Mouse (Mus musculus) testis, adult 2 months (tissue): ENCODE results near the gene Supt20. TPM values are rescaled to one million over a fixed set of nuclear protein-coding genes. Genes with fewer than 3 reads are reported as not detected.

ENCODE experiments used
- H3K27ac ChIP-seq: fragments of 200-500 bp; 2 replicates; pipeline ENCODE4 v1.5.1; 2012; ENCODE audit warnings: low read depth, low read length; ENCODE audit not compliant: control insufficient read depth, insufficient read depth
- H3K27me3 ChIP-seq: fragments of 200-500 bp; 2 replicates; pipeline ENCODE4 v1.6.1; 2012; ENCODE audit warnings: mild to moderate bottlenecking, low read length, moderate library complexity; ENCODE audit not compliant: control insufficient read depth, insufficient read depth
- H3K36me3 ChIP-seq: fragments of 200-500 bp; 2 replicates; pipeline ENCODE4 v1.6.1; 2012; ENCODE audit warnings: mild to moderate bottlenecking, low read length; ENCODE audit not compliant: control insufficient read depth, insufficient read depth
- H3K4me1 ChIP-seq: fragments of 200-500 bp; 2 replicates; pipeline ENCODE4 v1.6.1; 2012; ENCODE audit warnings: low read length; ENCODE audit not compliant: control insufficient read depth, insufficient read depth
- H3K4me3 ChIP-seq: fragments of 200-500 bp; 2 replicates; pipeline ENCODE4 v1.5.1; 2012; ENCODE audit warnings: low read depth, mild to moderate bottlenecking, low read length, moderate library complexity, mixed read lengths; ENCODE audit not compliant: control insufficient read depth
- CTCF ChIP-seq: fragments of 200-500 bp; IDR thresholded peaks from 2 replicates; pipeline ENCODE4 v1.5.1; 2012; ENCODE audit warnings: low read depth, mild to moderate bottlenecking, inconsistent platforms, low read length, moderate library complexity; ENCODE audit not compliant: control insufficient read depth, insufficient read depth, insufficient replicate concordance
- POLR2A ChIP-seq: fragments of 200-500 bp; IDR thresholded peaks from 2 replicates; pipeline ENCODE4 v1.6.1; 2012; ENCODE audit warnings: low read depth, mild to moderate bottlenecking, inconsistent platforms, low read length, moderate library complexity; ENCODE audit not compliant: control insufficient read depth
- polyA plus RNA-seq: library from polyadenylated mRNA; depleted of rRNA; stranded (reverse); fragments of >200 nt; gene quantifications from 2 replicates; pipeline ENCODE4 v1.2.3, GENCODE M21; 2012

Supt20 gene
- polyA plus RNA-seq, 1 experiment = 286 TPM

DNA sequence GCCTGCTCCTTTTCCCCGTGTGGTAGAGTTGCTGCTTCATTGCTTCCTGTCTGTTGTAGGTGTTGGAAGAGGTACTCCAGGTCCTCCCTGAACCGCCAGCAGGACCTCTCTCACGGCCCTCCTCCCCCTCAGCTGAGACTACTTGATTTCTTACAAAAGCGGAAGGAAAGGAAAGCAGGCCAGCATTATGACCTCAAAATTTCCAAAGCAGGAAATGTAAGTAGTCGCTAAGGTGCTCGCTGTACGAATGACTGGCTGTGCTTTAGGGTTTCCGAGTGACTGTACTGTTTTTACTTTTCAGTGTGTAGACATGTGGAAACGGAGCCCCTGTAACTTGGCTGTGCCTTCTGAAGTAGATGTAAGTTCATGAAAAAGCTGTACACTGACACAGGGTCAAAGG is 16.4 kb downstream of the Supt20 start:
- Histone ChIP-seq H3K27ac (no peak overlapping the region), H3K4me3 (no peak overlapping the region), H3K27me3 (no peaks in the 10 kb centered on the region), H3K4me1 (no peaks in the 10 kb centered on the region), H3K36me3 (peaks cover 4% of the 10 kb centered on the region)
- no peak for TF ChIP-seq POLR2A
- TF ChIP-seq CTCF = no peak

- H3K36me3 ChIP-seq = peaks cover 7% of the 10 kb centered on the region
- TF ChIP-seq POLR2A = no peak
- no peak for TF ChIP-seq CTCF
- no peaks in the 10 kb centered on the region for H3K4me1 ChIP-seq
- no peak within 1 kb of the TSS for H3K27ac ChIP-seq
- H3K27me3 ChIP-seq = no peaks in the 10 kb centered on the region
- H3K4me3 ChIP-seq = no peak within 1 kb of the TSS
These were observed 21.6 kb downstream of the Supt20 start, which contains the start of gene Gm21958 for GRCm38 (mm10) chr3:54714253-54714652. Gene Gm21958 (minus strand): TSS chr3:54714353.

DNA sequence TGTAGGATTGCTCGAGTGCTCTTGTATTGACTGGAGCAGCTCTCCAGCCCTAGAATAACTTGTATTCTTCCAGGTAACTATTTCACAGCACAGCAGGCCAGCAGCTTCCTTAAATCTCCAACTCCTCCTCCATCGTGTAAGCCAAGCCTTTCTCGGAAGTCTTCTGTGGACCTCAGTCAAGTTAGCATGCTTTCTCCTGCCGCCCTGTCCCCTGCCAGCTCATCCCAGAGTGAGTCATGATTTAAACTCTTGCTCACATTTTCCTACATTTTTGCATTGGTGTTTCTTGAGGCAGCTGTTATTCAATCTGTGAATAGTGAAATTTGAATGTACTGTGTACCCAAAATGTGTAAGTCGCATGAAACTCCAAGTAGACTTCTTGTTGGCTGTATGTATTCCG is 22.9 kb downstream of the Supt20 start:
- no peak overlapping the region for H3K27ac ChIP-seq
- H3K4me3 ChIP-seq = no peak overlapping the region
- H3K36me3 ChIP-seq = peaks cover 7% of the 10 kb centered on the region
- no peaks in the 10 kb centered on the region for H3K4me1 ChIP-seq
- TF ChIP-seq POLR2A (no peak), CTCF (no peak)
- no peaks in the 10 kb centered on the region for H3K27me3 ChIP-seq

DNA sequence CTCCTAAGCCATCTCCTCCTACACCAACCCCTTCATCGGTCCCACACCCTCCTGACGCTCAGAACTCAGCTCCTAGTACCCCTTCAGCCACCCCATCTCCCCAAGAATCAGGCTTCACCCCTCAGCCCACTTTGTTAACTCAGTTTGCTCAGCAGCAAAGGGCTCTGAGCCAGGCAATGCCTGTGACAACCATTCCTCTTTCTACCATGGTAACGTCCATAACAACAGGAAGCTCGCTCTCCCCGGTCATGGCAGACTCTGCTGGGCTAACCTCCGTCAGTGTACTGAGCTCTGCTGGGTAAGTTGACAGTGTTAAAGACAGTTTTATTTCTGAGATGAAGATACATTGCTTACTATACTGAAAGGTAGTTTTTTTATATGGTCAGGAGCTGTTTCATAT is 24.7 kb downstream of the Supt20 start:
- TF ChIP-seq POLR2A = no peak
- Histone ChIP-seq H3K27me3 (no peaks in the 10 kb centered on the region), H3K4me3 (no peak overlapping the region), H3K4me1 (no peaks in the 10 kb centered on the region), H3K36me3 (peaks cover 9% of the 10 kb centered on the region), H3K27ac (no peak overlapping the region)

DNA sequence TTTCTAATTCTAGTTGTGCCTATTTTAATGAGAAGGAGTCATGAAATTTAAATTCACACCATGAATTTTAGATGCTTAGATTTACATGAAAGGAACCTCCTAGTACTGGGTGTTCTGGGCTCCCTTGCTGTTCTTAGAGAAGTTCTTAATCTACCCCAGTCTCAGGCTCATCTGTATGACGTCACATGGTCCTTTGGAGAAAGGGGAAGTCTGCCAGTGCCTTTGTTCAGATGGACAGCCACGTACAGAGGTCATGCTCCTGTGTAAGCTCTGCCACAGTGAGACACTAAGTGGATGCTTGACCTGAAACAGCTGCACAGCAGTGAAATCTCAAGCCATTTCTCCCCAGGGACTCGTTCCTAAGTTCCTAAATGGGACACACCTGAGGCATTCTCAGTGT is 26.3 kb downstream of the Supt20 start:
- H3K4me3 ChIP-seq = no peak overlapping the region
- TF ChIP-seq POLR2A (no peak), CTCF (no peak)
- H3K36me3 ChIP-seq = peaks cover 7% of the 10 kb centered on the region
- H3K27me3 ChIP-seq = no peaks in the 10 kb centered on the region
- H3K4me1 ChIP-seq = no peaks in the 10 kb centered on the region
- no peak overlapping the region for H3K27ac ChIP-seq

GRCm38 (mm10) chr3:54723741-54724500 is 31.3 kb downstream of the Supt20 start:
- no peak overlapping the region for H3K27ac ChIP-seq
- no peak overlapping the region for H3K4me3 ChIP-seq
- no peaks in the 10 kb centered on the region for H3K4me1 ChIP-seq
- peaks cover 5% of the 10 kb centered on the region for H3K36me3 ChIP-seq
- H3K27me3 ChIP-seq = no peaks in the 10 kb centered on the region
- no peak for TF ChIP-seq POLR2A
- TF ChIP-seq CTCF = no peak

DNA sequence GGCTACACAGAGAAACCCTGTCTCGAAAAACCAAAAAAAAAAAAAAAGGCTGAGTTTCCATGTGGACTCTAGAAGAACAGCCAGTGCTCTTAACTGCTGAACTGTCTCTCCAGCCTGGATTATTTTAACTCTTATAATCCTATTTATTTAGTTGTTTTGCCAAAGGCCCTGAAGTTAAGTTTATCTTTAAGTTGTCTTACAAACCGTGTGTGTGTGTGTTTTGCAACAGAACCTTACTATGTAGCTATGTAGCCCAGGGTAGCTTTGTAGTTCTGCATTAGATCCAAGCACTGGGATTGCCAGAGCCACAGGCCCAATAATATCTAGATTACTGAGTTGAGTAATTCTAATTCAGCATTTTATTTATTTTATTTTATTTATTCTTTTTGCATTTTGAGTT is 32.7 kb downstream of the Supt20 start:
- H3K27me3 ChIP-seq = no peaks in the 10 kb centered on the region
- no peak overlapping the region for H3K27ac ChIP-seq
- H3K4me3 ChIP-seq = no peak overlapping the region
- H3K36me3 ChIP-seq = peaks cover 5% of the 10 kb centered on the region
- no peak for TF ChIP-seq POLR2A
- no peak for TF ChIP-seq CTCF
- no peaks in the 10 kb centered on the region for H3K4me1 ChIP-seq

DNA sequence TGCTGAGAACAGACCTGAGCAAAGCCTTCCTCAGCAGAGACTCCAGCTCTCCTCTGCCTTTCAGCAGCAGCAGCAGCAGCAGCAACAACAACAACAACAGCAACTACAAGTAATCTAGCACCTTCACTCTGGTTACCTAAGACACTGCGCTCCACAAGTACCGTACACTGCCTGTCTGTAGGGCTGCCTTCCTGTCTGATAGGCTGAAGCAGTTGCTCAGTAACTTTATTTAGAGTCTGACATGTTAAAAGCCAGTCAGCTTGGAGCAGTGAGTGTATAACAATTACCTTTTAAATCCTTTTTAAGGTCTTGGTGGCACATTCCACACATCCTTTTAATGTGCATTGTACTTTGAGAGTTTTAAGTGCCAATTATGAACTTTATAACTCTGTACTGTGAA is 35.0 kb downstream of the Supt20 start:
- Histone ChIP-seq H3K4me3 (no peak overlapping the region), H3K36me3 (peaks cover 3% of the 10 kb centered on the region), H3K27me3 (no peaks in the 10 kb centered on the region), H3K4me1 (no peaks in the 10 kb centered on the region), H3K27ac (no peak overlapping the region)
- TF ChIP-seq CTCF = no peak
